9 mouse cellular contexts compared by ENCODE assay signal in the genomic region with DNA sequence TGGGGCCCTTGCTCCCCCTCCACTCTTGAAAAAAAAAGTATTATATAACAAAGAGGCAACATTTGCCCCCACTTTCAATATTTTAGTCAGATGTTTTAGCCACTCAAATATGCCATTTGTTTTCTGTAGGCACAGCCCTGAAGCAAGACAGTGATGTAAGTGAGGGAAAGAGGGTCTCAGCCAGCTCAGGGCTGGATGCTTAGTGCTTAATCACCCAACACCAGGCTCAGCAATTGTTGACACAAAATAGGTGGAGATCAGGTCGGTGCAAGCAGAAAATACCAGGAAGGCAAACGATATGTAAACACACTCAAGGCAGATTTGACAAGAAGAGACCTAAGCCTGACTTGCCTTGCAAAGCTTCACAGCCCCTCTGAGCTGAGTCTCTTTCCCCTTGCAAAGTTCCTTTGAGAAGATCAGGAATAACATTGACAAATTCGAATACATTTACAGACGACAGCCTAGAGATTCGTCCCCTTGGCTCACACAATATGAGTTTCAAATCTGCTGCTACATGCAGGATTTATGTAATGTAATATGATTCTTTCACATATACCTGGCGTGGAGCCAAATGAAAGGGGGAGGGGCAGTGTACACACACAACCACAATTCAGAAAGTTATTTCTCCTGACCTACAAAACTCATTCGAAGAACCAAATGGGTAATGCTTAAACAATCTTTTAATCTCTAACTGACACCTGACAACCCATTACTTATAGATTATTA.
DNase-seq lines count a peak whose midpoint lies in the region; ATAC-seq and TF ChIP-seq lines count a peak whose summit lies in the region.
"Had no signal": no experiment of that assay in that cellular context is flagged by ENCODE, and none has a peak within 500 bp of the region (broad histone marks: within the 10 kb centered on the region; RNA-seq: fewer than 3 reads in every experiment).

No protein-coding gene starts in this region.

- no peak overlapping the region for H3K4me2 ChIP-seq in heart, embryonic 13.5 days
- H3K4me2 ChIP-seq in lung, embryonic 14.5 days = peak overlapping the region; percentile 20; the same call in 1 of the 2 replicates
- peak overlapping the region; percentile 5; the same call in 1 of the 2 replicates for H3K4me2 ChIP-seq in embryonic facial prominence, embryonic 13.5 days

- H3K27me3 ChIP-seq in heart, embryonic 13.5 days (replicated peaks) = no peaks in the 10 kb centered on the region
- no peaks in the 10 kb centered on the region for H3K27me3 ChIP-seq in lung, embryonic 14.5 days (ENCODE audit: insufficient read depth, low read length)
- H3K27me3 ChIP-seq in embryonic facial prominence, embryonic 13.5 days = no peaks in the 10 kb centered on the region

- peak overlapping the region; percentile 33 for H3K27ac ChIP-seq in heart, embryonic 13.5 days (replicated peaks)
- peak overlapping the region; percentile 54; the same call in 1 of the 2 replicates for H3K27ac ChIP-seq in lung, embryonic 14.5 days (ENCODE audit: low read depth)
- peak overlapping the region; percentile 28; the same call in 1 of the 2 replicates for H3K27ac ChIP-seq in embryonic facial prominence, embryonic 13.5 days

- DNase-seq in heart, adult 9 months (ENCODE audit: low spot score in 2 of 2) = no peak
- peak; percentile 90 for DNase-seq in lung, embryonic 14.5 days
- DNase-seq in lung, postnatal 25 days (ENCODE audit: low spot score) = no peak
- DNase-seq in gastrocnemius, postnatal 14 days = no peak
- DNase-seq in spleen, postnatal 14 days (ENCODE audit: low spot score in 2 of 2) = no peak
- DNase-seq: layer of hippocampus, adult 9-11 months had no signal

- TF ChIP-seq CTCF in lung, embryonic 14.5 days (IDR thresholded peaks at IDR 0.05; ENCODE audit: low read depth) = no peak

- WGBS in heart, embryonic 13.5 days = 33% methylated on average over 7 of the region's 7 CpGs
- 6% methylated on average over 7 of the region's 7 CpGs for WGBS in lung, embryonic 14.5 days
- WGBS in embryonic facial prominence, embryonic 13.5 days = 25% methylated on average over 7 of the region's 7 CpGs

- no peak overlapping the region for H3K9ac ChIP-seq in heart, embryonic 13.5 days
- no peak overlapping the region; the same call in 1 of the 2 replicates for H3K9ac ChIP-seq in lung, embryonic 14.5 days
- H3K9ac ChIP-seq in embryonic facial prominence, embryonic 13.5 days = no peak overlapping the region

- intact Hi-C loops in gastrocnemius, postnatal 14 days (cut with DNase I; ENCODE audit: low total_unique reads) = no loop called here

- peaks cover 53% of the 10 kb centered on the region for H3K4me1 ChIP-seq in heart, embryonic 13.5 days
- H3K4me1 ChIP-seq in lung, embryonic 14.5 days (ENCODE audit: insufficient read depth) = peaks cover 17% of the 10 kb centered on the region
- peaks cover 20% of the 10 kb centered on the region for H3K4me1 ChIP-seq in embryonic facial prominence, embryonic 13.5 days

- H3K4me3 ChIP-seq in heart, embryonic 13.5 days = no peak overlapping the region
- no peak overlapping the region for H3K4me3 ChIP-seq in lung, embryonic 14.5 days (ENCODE audit: low read depth, low read length)
- no peak overlapping the region for H3K4me3 ChIP-seq in embryonic facial prominence, embryonic 13.5 days

- H3K36me3 ChIP-seq in heart, embryonic 13.5 days = peaks cover 8% of the 10 kb centered on the region
- 0 out of 2 replicates have a peak, but pooled peaks cover 6% of the 10 kb centered on the region for H3K36me3 ChIP-seq in lung, embryonic 14.5 days (ENCODE audit: insufficient read depth)
- no peaks in the 10 kb centered on the region for H3K36me3 ChIP-seq in embryonic facial prominence, embryonic 13.5 days

- H3K9me3 ChIP-seq in heart, embryonic 13.5 days = no peaks in the 10 kb centered on the region
- H3K9me3 ChIP-seq in lung, embryonic 14.5 days (ENCODE audit: low read depth, low read length) = no peaks in the 10 kb centered on the region
- H3K9me3 ChIP-seq in embryonic facial prominence, embryonic 13.5 days = no peaks in the 10 kb centered on the region

- no peak for ATAC-seq in heart, embryonic 13.5 days (ENCODE audit: extremely low read depth, insufficient number of reproducible peaks, low FRiP score, low TSS enrichment)
- ATAC-seq in lung, embryonic 14.5 days (ENCODE audit: insufficient read depth) = peak; percentile 70
- no peak for ATAC-seq in embryonic facial prominence, embryonic 13.5 days (ENCODE audit: insufficient number of reproducible peaks, insufficient read depth, low FRiP score, low TSS enrichment, low read depth)
- peak; percentile 44 for ATAC-seq in megakaryocyte-erythroid progenitor cell, adult 5-6 weeks (replicated peaks; ENCODE audit: low FRiP score, low TSS enrichment, poor library complexity, severe bottlenecking)

Comparison
In these comparisons a context has a peak if more than half of its experiments do, and no peak if none do; other contexts are left out.
1. ATAC-seq: peak in lung, embryonic 14.5 days (single experiment) and megakaryocyte-erythroid progenitor cell, adult 5-6 weeks (single experiment); none in heart, embryonic 13.5 days (single experiment) and embryonic facial prominence, embryonic 13.5 days (single experiment).
2. Peak in every context shown above with its lines, with median percentiles within 50 percentile points of each other: H3K27ac ChIP-seq.